Mouse (Mus musculus) hindbrain, embryonic 14.5 days (tissue): ENCODE measurements around the gene Pim2. TPM values are rescaled to one million over a fixed set of nuclear protein-coding genes. Genes with fewer than 3 reads are reported as not detected.

Experiments
- ATAC-seq: fragments of 200-750 bp; cut with Nextera tagmentation; 2 replicates; pipeline ENCODE4 v1.8.0; 2017; ENCODE audit warnings: moderate number of reproducible peaks, mild to moderate bottlenecking, moderate TSS enrichment, moderate library complexity; ENCODE audit not compliant: low FRiP score
- DNase-seq: peaks from one replicate; pipeline ENCODE4 v3.0.0-alpha.2; 2015; ENCODE audit warnings: low spot score
- H3K27ac ChIP-seq: fragments of 300-500 bp; sonication (generic); 2 replicates; pipeline ENCODE4 v1.5.1; 2014; ENCODE audit warnings: mild to moderate bottlenecking, moderate library complexity
- H3K27me3 ChIP-seq: fragments of 300-500 bp; sonication (generic); 2 replicates; pipeline ENCODE4 v1.6.1; 2014; ENCODE audit warnings: mild to moderate bottlenecking, low read length, mixed read lengths; ENCODE audit not compliant: control insufficient read depth, insufficient read depth
- H3K36me3 ChIP-seq: fragments of 300-500 bp; sonication (generic); replicated peaks from 2 replicates; pipeline ENCODE4 v1.6.1; 2014; ENCODE audit not compliant: control insufficient read depth, insufficient read depth
- H3K4me1 ChIP-seq: fragments of 300-500 bp; sonication (generic); replicated peaks from 2 replicates; pipeline ENCODE4 v1.6.1; 2014; ENCODE audit warnings: antibody characterized with exemption, low read length, mixed read lengths; ENCODE audit not compliant: control insufficient read depth, insufficient read depth
- H3K4me2 ChIP-seq: fragments of 300-500 bp; sonication (generic); replicated peaks from 2 replicates; pipeline ENCODE4 v1.6.1; 2014; ENCODE audit warnings: mild to moderate bottlenecking, moderate library complexity
- H3K4me3 ChIP-seq: fragments of 300-500 bp; sonication (generic); replicated peaks from 2 replicates; pipeline ENCODE4 v1.5.1; 2014; ENCODE audit warnings: mild to moderate bottlenecking, low read length
- H3K9ac ChIP-seq: fragments of 300-500 bp; sonication (generic); 2 replicates; pipeline ENCODE4 v1.6.1; 2014
- H3K9me3 ChIP-seq: fragments of 300-500 bp; sonication (generic); 2 replicates; pipeline ENCODE4 v1.6.1; 2016; ENCODE audit warnings: low read length; ENCODE audit not compliant: control insufficient read depth
- WGBS: fragments of 180-500 bp; shearing (Covaris S2); extraction: QIAGEN DNeasy Blood & Tissue Kit; methylation state at CpG from one replicate; pipeline ENCODE4 v1.1.7; 2014; 5-methylcytosine and 5-hydroxymethylcytosine counted together
- polyA plus RNA-seq: library from polyadenylated mRNA; unstranded; fragments of >200 nt; fragmentation: Nextera tagmentation; extraction: Ambion mirVana; gene quantifications from 2 replicates; pipeline ENCODE4 v1.2.1, GENCODE M21; 2014

Pim2 gene
- polyA plus RNA-seq, 1 experiment from 2014 or later = 21.3 TPM

- Histone ChIP-seq H3K27me3 (no peaks in the 10 kb centered on the region), H3K27ac (no peak overlapping the region), H3K4me3 (no peak overlapping the region), H3K4me2 (no peak overlapping the region), H3K4me1 (no peaks in the 10 kb centered on the region), H3K36me3 (peaks cover 17% of the 10 kb centered on the region; the same call in 1 of the 2 replicates), H3K9me3 (no peaks in the 10 kb centered on the region), H3K9ac (no peak overlapping the region)
- WGBS = 80% methylated on average over 3 of the region's 3 CpGs
- ATAC-seq (no peak), DNase-seq (no peak)
Observed at GRCm38 (mm10) chrX:7864551-7864950, 13.5 kb upstream of the Pim2 start.

- Histone ChIP-seq H3K9me3 (no peaks in the 10 kb centered on the region), H3K4me3 (no peak overlapping the region), H3K27ac (no peak overlapping the region), H3K4me2 (no peak overlapping the region), H3K4me1 (no peaks in the 10 kb centered on the region), H3K36me3 (peaks cover 16% of the 10 kb centered on the region; the same call in 1 of the 2 replicates), H3K27me3 (no peaks in the 10 kb centered on the region), H3K9ac (no peak overlapping the region)
- DNase-seq (no peak), ATAC-seq (no peak)
- 70% methylated on average over 2 of the region's 2 CpGs for WGBS
Observed at GRCm38 (mm10) chrX:7865343-7865742, 12.7 kb upstream of the Pim2 start.

- H3K4me1 ChIP-seq = no peaks in the 10 kb centered on the region
- no peak overlapping the region for H3K4me2 ChIP-seq
- no peak overlapping the region for H3K9ac ChIP-seq
- 75% methylated on average over 2 of the region's 2 CpGs for WGBS
- ATAC-seq (no peak), DNase-seq (no peak)
- H3K9me3 ChIP-seq = no peaks in the 10 kb centered on the region
- peaks cover 13% of the 10 kb centered on the region; the same call in 1 of the 2 replicates for H3K36me3 ChIP-seq
- no peaks in the 10 kb centered on the region for H3K27me3 ChIP-seq
- no peak overlapping the region for H3K27ac ChIP-seq
- no peak overlapping the region for H3K4me3 ChIP-seq
Observed at GRCm38 (mm10) chrX:7865786-7866185, 12.3 kb upstream of the Pim2 start.

- ATAC-seq (no peak), DNase-seq (no peak)
- H3K27ac ChIP-seq = no peak overlapping the region
- no peak overlapping the region for H3K4me2 ChIP-seq
- no peaks in the 10 kb centered on the region for H3K9me3 ChIP-seq
- H3K4me3 ChIP-seq = no peak overlapping the region
- WGBS = 96% methylated on average over 1 of the region's 1 CpGs
- peaks cover 15% of the 10 kb centered on the region for H3K36me3 ChIP-seq
- no peaks in the 10 kb centered on the region for H3K27me3 ChIP-seq
- no peak overlapping the region for H3K9ac ChIP-seq
- no peaks in the 10 kb centered on the region for H3K4me1 ChIP-seq
Observed at GRCm38 (mm10) chrX:7867141-7867540, 10.9 kb upstream of the Pim2 start.

DNA sequence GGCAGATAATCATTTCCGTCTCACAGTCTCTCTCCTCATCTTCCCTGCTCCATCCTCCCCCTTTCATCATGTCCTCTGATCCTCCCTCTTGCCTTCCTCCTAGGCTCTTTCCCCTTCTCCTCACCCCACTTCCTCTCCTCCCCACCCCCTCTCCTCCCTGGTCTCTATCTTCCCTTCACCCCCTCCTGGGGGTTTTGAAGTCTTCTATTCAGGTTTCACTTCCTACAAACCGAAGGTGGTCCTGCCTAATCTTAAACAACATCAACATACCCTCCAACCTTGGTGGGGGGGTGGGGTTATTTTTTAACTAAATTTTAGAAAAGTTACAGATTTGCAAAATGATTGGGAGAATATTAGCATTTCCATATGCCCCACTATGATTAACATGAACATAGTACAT, 9.6 kb upstream of the Pim2 start:
- no peak overlapping the region for H3K4me3 ChIP-seq
- no peaks in the 10 kb centered on the region for H3K27me3 ChIP-seq
- no peak for DNase-seq
- 46% methylated on average over 2 of the region's 2 CpGs for WGBS
- no peaks in the 10 kb centered on the region for H3K4me1 ChIP-seq
- H3K9ac ChIP-seq = no peak overlapping the region
- no peak overlapping the region for H3K27ac ChIP-seq
- H3K9me3 ChIP-seq = no peaks in the 10 kb centered on the region
- H3K4me2 ChIP-seq = no peak overlapping the region
- ATAC-seq = no peak
- H3K36me3 ChIP-seq = peaks cover 29% of the 10 kb centered on the region

DNA sequence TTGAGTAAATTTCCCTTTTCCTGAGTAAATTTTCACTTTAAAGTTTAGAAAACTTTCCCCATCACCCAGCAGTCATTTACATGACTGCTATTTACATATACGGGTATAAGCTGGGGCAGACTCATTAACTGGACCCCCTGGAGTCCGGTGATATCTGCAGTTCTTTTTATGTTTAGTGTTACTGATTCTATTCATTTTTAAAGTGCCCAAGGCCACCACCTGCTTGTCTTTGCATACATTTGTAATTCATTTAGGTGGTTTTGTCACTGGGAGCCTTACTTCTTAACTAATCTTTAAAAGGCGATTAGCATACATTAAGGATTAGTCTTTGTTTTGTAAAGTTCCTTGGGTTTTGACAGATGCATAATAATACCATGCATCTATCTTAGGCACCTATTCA, 8.2 kb upstream of the Pim2 start:
- 36% methylated on average over 3 of the region's 3 CpGs for WGBS
- DNase-seq (no peak), ATAC-seq (no peak)
- H3K36me3 ChIP-seq = peaks cover 40% of the 10 kb centered on the region
- H3K4me2 ChIP-seq = no peak overlapping the region
- no peak overlapping the region for H3K27ac ChIP-seq
- no peak overlapping the region for H3K9ac ChIP-seq
- no peaks in the 10 kb centered on the region for H3K4me1 ChIP-seq
- H3K4me3 ChIP-seq = no peak overlapping the region
- no peaks in the 10 kb centered on the region for H3K27me3 ChIP-seq
- no peaks in the 10 kb centered on the region for H3K9me3 ChIP-seq

DNA sequence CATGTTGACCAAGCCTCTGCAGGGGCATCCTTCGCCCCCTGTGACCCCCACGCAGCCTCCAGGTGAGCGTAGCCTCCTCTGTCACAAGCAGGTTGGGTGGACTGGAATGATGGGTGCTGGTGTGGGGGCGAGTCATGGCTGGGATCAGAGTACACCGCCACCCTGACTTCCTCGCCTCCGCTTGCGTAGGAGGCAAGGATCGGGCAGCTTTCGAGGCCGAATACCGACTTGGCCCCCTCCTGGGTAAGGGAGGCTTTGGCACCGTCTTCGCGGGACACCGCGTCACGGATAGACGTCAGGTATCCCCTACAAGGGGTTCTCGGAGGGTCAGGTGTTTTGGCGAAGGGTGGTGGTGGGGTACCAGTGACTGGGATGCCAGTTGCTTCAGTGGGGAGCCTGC, 433 bp downstream of the Pim2 start:
- no peaks in the 10 kb centered on the region for H3K9me3 ChIP-seq
- peak overlapping the region; percentile 86 for H3K4me2 ChIP-seq
- WGBS = 23% methylated on average over 21 of the region's 21 CpGs
- peaks cover 11% of the 10 kb centered on the region; the same call in 1 of the 2 replicates for H3K4me1 ChIP-seq
- ATAC-seq = peak; percentile 60; the same call in 1 of the 2 replicates
- H3K27ac ChIP-seq = no peak overlapping the region
- H3K27me3 ChIP-seq = no peaks in the 10 kb centered on the region
- peak overlapping the region; percentile 58 for H3K9ac ChIP-seq
- peak overlapping the region; percentile 51 for H3K4me3 ChIP-seq
- no peak for DNase-seq
- H3K36me3 ChIP-seq = peaks cover 11% of the 10 kb centered on the region

GRCm38 (mm10) chrX:7879819-7880218, 1.8 kb downstream of the Pim2 start:
- peak; percentile 51 for ATAC-seq
- peak overlapping the region; percentile 51 for H3K4me3 ChIP-seq
- peak overlapping the region; percentile 14; the same call in 1 of the 2 replicates for H3K27ac ChIP-seq
- peak overlapping the region; percentile 86 for H3K4me2 ChIP-seq
- 16% methylated on average over 11 of the region's 11 CpGs for WGBS
- H3K27me3 ChIP-seq = no peaks in the 10 kb centered on the region
- peak overlapping the region; percentile 28 for H3K9ac ChIP-seq
- H3K36me3 ChIP-seq = no peaks in the 10 kb centered on the region
- peak; percentile 71 for DNase-seq
- H3K9me3 ChIP-seq = no peaks in the 10 kb centered on the region
- peaks cover 13% of the 10 kb centered on the region; the same call in 1 of the 2 replicates for H3K4me1 ChIP-seq

- WGBS = 27% methylated on average over 49 of the region's 49 CpGs
Observed at GRCm38 (mm10) chrX:7883841-7884567, 5.9 kb downstream of the Pim2 start, which contains the start of gene Slc35a2. TSS of gene Slc35a2 (plus strand) at chrX:7884028.

More at GRCm38 (mm10) chrX:7883841-7884567, 5.9 kb downstream of the Pim2 start, which contains the start of gene Slc35a2:
- ATAC-seq (peak; percentile 88), DNase-seq (peak; percentile 58)
- H3K9ac ChIP-seq = peak within 1 kb of the TSS; percentile 60
- H3K4me1 ChIP-seq = peaks cover 11% of the 10 kb centered on the region; the same call in 1 of the 2 replicates
- H3K4me2 ChIP-seq = peak within 1 kb of the TSS; percentile 60
- H3K9me3 ChIP-seq = no peaks in the 10 kb centered on the region
- peak within 1 kb of the TSS; percentile 55 for H3K4me3 ChIP-seq
- peak within 1 kb of the TSS; percentile 91 for H3K27ac ChIP-seq
- no peaks in the 10 kb centered on the region for H3K27me3 ChIP-seq
- H3K36me3 ChIP-seq = no peaks in the 10 kb centered on the region
